Mouse (Mus musculus): ENCODE results near the gene Cdyl. TPM values are rescaled to one million over a fixed set of nuclear protein-coding genes. Genes with fewer than 3 reads are reported as not detected.

Gene Cdyl
- 6.3 and 8.1 TPM in 2 replicates for total RNA-seq (2014; rRNA removed)
- 2.4 and 2.8 TPM in 2 replicates for polyA plus RNA-seq (2015; fragmentation: Nextera tagmentation; extraction: Ambion mirVana)

GRCm38 (mm10) chr13:35659406-35659985, at the start of gene Cdyl:
Cdyl (plus strand) TSS chr13:35659833.
- no peak within 1 kb of the TSS for H3K4me2 ChIP-seq (ENCODE audit: low read depth, low read length, poor library complexity, severe bottlenecking)
- no peak for TF ChIP-seq CTCF (IDR thresholded peaks at IDR 0.05)
- H3K4me3 ChIP-seq (ENCODE audit: low read depth, low read length): no peak within 1 kb of the TSS
- H3K27me3 ChIP-seq (ENCODE audit: insufficient read depth, low read length): no peaks in the 10 kb centered on the region
- 68% methylated on average over 4 of the region's 4 CpGs for WGBS
- no peaks in the 10 kb centered on the region for H3K4me1 ChIP-seq (ENCODE audit: insufficient read depth, low read length)
- no peaks in the 10 kb centered on the region for H3K9me3 ChIP-seq (ENCODE audit: low read length)
- no peaks in the 10 kb centered on the region for H3K36me3 ChIP-seq (ENCODE audit: insufficient read depth, low read length)
- H3K27ac ChIP-seq (ENCODE audit: low read depth, low read length): no peak within 1 kb of the TSS
- ATAC-seq (ENCODE audit: low FRiP score) (no peak), DNase-seq (ENCODE audit: low spot score) (no peak)
- no peak within 1 kb of the TSS for H3K9ac ChIP-seq (replicated peaks; ENCODE audit: low read length, poor library complexity, severe bottlenecking)

- Histone ChIP-seq H3K4me3 (ENCODE audit: low read depth, low read length) (no peak overlapping the region), H3K27ac (ENCODE audit: low read depth, low read length) (no peak overlapping the region), H3K4me1 (ENCODE audit: insufficient read depth, low read length) (no peaks in the 10 kb centered on the region), H3K27me3 (ENCODE audit: insufficient read depth, low read length) (no peaks in the 10 kb centered on the region), H3K36me3 (ENCODE audit: insufficient read depth, low read length) (no peaks in the 10 kb centered on the region), H3K9ac (replicated peaks; ENCODE audit: low read length, poor library complexity, severe bottlenecking) (no peak overlapping the region), H3K9me3 (ENCODE audit: low read length) (no peaks in the 10 kb centered on the region), H3K4me2 (ENCODE audit: low read depth, low read length, poor library complexity, severe bottlenecking) (no peak overlapping the region)
- ATAC-seq (ENCODE audit: low FRiP score) (no peak), DNase-seq (ENCODE audit: low spot score) (no peak)
- no peak for TF ChIP-seq CTCF (IDR thresholded peaks at IDR 0.05)
Observed at GRCm38 (mm10) chr13:35610718-35611117, 48.9 kb upstream of the Cdyl start.

GRCm38 (mm10) chr13:35612506-35612905, 47.1 kb upstream of the Cdyl start:
- no peaks in the 10 kb centered on the region for H3K4me1 ChIP-seq (ENCODE audit: insufficient read depth, low read length)
- TF ChIP-seq CTCF (IDR thresholded peaks at IDR 0.05): no peak
- DNase-seq (ENCODE audit: low spot score): no peak
- no peak overlapping the region for H3K27ac ChIP-seq (ENCODE audit: low read depth, low read length)
- H3K9ac ChIP-seq (replicated peaks; ENCODE audit: low read length, poor library complexity, severe bottlenecking): no peak overlapping the region
- no peaks in the 10 kb centered on the region for H3K9me3 ChIP-seq (ENCODE audit: low read length)
- 96% methylated on average over 1 of the region's 1 CpGs for WGBS
- ATAC-seq (ENCODE audit: low FRiP score): no peak
- H3K36me3 ChIP-seq (ENCODE audit: insufficient read depth, low read length): no peaks in the 10 kb centered on the region
- no peaks in the 10 kb centered on the region for H3K27me3 ChIP-seq (ENCODE audit: insufficient read depth, low read length)
- H3K4me3 ChIP-seq (ENCODE audit: low read depth, low read length): no peak overlapping the region
- H3K4me2 ChIP-seq (ENCODE audit: low read depth, low read length, poor library complexity, severe bottlenecking): no peak overlapping the region

- Histone ChIP-seq H3K27ac (ENCODE audit: low read depth, low read length) (no peak overlapping the region), H3K4me2 (ENCODE audit: low read depth, low read length, poor library complexity, severe bottlenecking) (no peak overlapping the region), H3K36me3 (ENCODE audit: insufficient read depth, low read length) (no peaks in the 10 kb centered on the region), H3K27me3 (ENCODE audit: insufficient read depth, low read length) (no peaks in the 10 kb centered on the region), H3K9ac (replicated peaks; ENCODE audit: low read length, poor library complexity, severe bottlenecking) (no peak overlapping the region), H3K9me3 (ENCODE audit: low read length) (no peaks in the 10 kb centered on the region), H3K4me1 (ENCODE audit: insufficient read depth, low read length) (no peaks in the 10 kb centered on the region), H3K4me3 (ENCODE audit: low read depth, low read length) (no peak overlapping the region)
- no peak for ATAC-seq (ENCODE audit: low FRiP score)
- no peak for DNase-seq (ENCODE audit: low spot score)
- TF ChIP-seq CTCF (IDR thresholded peaks at IDR 0.05): no peak
- 69% methylated on average over 4 of the region's 4 CpGs for WGBS
Observed at GRCm38 (mm10) chr13:35614832-35615479, 44.7 kb upstream of the Cdyl start.

- no peaks in the 10 kb centered on the region for H3K9me3 ChIP-seq (ENCODE audit: low read length)
- no peak overlapping the region for H3K4me2 ChIP-seq (ENCODE audit: low read depth, low read length, poor library complexity, severe bottlenecking)
- H3K9ac ChIP-seq (replicated peaks; ENCODE audit: low read length, poor library complexity, severe bottlenecking): no peak overlapping the region
- no peak for TF ChIP-seq CTCF (IDR thresholded peaks at IDR 0.05)
- H3K27me3 ChIP-seq (ENCODE audit: insufficient read depth, low read length): no peaks in the 10 kb centered on the region
- DNase-seq (ENCODE audit: low spot score) (no peak), ATAC-seq (ENCODE audit: low FRiP score) (no peak)
- no peak overlapping the region for H3K27ac ChIP-seq (ENCODE audit: low read depth, low read length)
- no peak overlapping the region for H3K4me3 ChIP-seq (ENCODE audit: low read depth, low read length)
- H3K4me1 ChIP-seq (ENCODE audit: insufficient read depth, low read length): no peaks in the 10 kb centered on the region
- WGBS: 83% methylated on average over 4 of the region's 4 CpGs
- no peaks in the 10 kb centered on the region for H3K36me3 ChIP-seq (ENCODE audit: insufficient read depth, low read length)
Observed at GRCm38 (mm10) chr13:35616524-35617099, 43.0 kb upstream of the Cdyl start.

GRCm38 (mm10) chr13:35619356-35619755, 40.3 kb upstream of the Cdyl start:
- no peak for ATAC-seq (ENCODE audit: low FRiP score)
- TF ChIP-seq CTCF (IDR thresholded peaks at IDR 0.05): no peak
- Histone ChIP-seq H3K4me3 (ENCODE audit: low read depth, low read length) (no peak overlapping the region), H3K4me2 (ENCODE audit: low read depth, low read length, poor library complexity, severe bottlenecking) (no peak overlapping the region), H3K9me3 (ENCODE audit: low read length) (no peaks in the 10 kb centered on the region), H3K9ac (replicated peaks; ENCODE audit: low read length, poor library complexity, severe bottlenecking) (no peak overlapping the region), H3K4me1 (ENCODE audit: insufficient read depth, low read length) (no peaks in the 10 kb centered on the region), H3K36me3 (ENCODE audit: insufficient read depth, low read length) (no peaks in the 10 kb centered on the region), H3K27me3 (ENCODE audit: insufficient read depth, low read length) (no peaks in the 10 kb centered on the region), H3K27ac (ENCODE audit: low read depth, low read length) (no peak overlapping the region)
- WGBS: 84% methylated on average over 2 of the region's 2 CpGs
- DNase-seq (ENCODE audit: low spot score): no peak

Measured in midbrain, postnatal 0 days (tissue).